Mouse (Mus musculus) neutrophil, adult 83 days (primary cell): Measurements from ENCODE around the gene Gm21586. TPM values are rescaled to one million over a fixed set of nuclear protein-coding genes. Genes with fewer than 3 reads are reported as not detected.

Experiments used
- total RNA-seq, 2 experiments: library from RNA; stranded (reverse); gene quantifications; one replicate each; pipeline ENCODE4 v1.2.4; 2023

The Gm21586 gene
- total RNA-seq: not detected

GRCm38 (mm10) chr4:42439078-42439477, at the start of gene Gm21586:
Gene Gm21586 (plus strand): TSS chr4:42439378.

GRCm38 (mm10) chr4:42466452-42466851, 27.3 kb downstream of the Gm21586 start, which contains the start of gene Gm2163:
Gene Gm2163 (plus strand): TSS chr4:42466752.

Other genes starting within 250 kb of the Gm21586 start
- gene Gm10600, start 198.7 kb upstream of the Gm21586 start, total RNA-seq: not detected
- gene Ccl21b, start 183.6 kb upstream of the Gm21586 start, total RNA-seq: not detected
- gene Gm21953, start 145.1 kb upstream of the Gm21586 start, total RNA-seq: not detected
- not detected for gene Fam205a3, start 121.0 kb upstream of the Gm21586 start, total RNA-seq
- gene Gm2163, start 27.4 kb downstream of the Gm21586 start, total RNA-seq: under 1 TPM in 1 of 2 experiments, not detected in 1; 0.24 TPM
- not detected for gene Fam205a2, start 88.8 kb downstream of the Gm21586 start, total RNA-seq
- not detected for gene Gm10591, start 172.8 kb downstream of the Gm21586 start, total RNA-seq
- not detected for gene Gm2564, start 190.3 kb downstream of the Gm21586 start, total RNA-seq
- gene Ccl27b, start 215.9 kb downstream of the Gm21586 start, total RNA-seq: not detected
- not detected for gene Il11ra2, start 222.5 kb downstream of the Gm21586 start, total RNA-seq